Mouse (Mus musculus): ENCODE results near the gene Rps3a1.

GRCm38 (mm10) chr3:86112766-86113165, 29.7 kb downstream of the Rps3a1 start:
- TF ChIP-seq CTCF (IDR thresholded peaks at IDR 0.05) (no peak), POLR2A (IDR thresholded peaks at IDR 0.05; ENCODE audit: insufficient read depth, low read depth, low read length) (no peak)
